Mouse (Mus musculus): ENCODE measurements at regions not wholly inside any gene's neighbourhood (a gene's known extent, or its start where the extent isn't known, plus 50 kb on each side); places are given as distances from the start of the nearest gene placed in this dataset.

DNA sequence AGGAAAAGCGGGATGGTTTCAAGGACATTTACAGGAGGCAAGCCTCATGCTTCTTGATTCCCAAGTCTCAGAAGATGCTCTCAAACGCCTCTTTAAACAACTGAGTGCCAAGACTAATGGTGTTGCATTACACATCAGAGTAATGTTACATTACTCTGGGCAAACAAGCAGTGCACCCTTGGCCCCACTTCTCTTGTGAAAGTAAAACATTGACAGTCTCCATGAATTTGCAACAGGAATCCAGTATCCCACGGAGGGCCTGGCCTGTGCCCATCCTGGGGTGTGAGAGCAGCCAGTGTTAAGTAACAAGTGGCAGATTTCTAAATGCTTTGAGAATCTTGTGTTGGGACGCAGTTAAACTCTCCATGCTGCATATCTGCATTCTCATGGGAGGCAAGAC lies 194.3 kb upstream of the Adra1b start:
- TF ChIP-seq CTCF (conservative IDR thresholded peaks at IDR 0.05; ENCODE audit: insufficient read depth, insufficient read length, low read depth, low read length): no peak
- TF ChIP-seq POLR2A (IDR thresholded peaks at IDR 0.05; ENCODE audit: low read depth, low read length): no peak
